9 mouse cellular contexts compared by ENCODE assay signal in the genomic region with DNA sequence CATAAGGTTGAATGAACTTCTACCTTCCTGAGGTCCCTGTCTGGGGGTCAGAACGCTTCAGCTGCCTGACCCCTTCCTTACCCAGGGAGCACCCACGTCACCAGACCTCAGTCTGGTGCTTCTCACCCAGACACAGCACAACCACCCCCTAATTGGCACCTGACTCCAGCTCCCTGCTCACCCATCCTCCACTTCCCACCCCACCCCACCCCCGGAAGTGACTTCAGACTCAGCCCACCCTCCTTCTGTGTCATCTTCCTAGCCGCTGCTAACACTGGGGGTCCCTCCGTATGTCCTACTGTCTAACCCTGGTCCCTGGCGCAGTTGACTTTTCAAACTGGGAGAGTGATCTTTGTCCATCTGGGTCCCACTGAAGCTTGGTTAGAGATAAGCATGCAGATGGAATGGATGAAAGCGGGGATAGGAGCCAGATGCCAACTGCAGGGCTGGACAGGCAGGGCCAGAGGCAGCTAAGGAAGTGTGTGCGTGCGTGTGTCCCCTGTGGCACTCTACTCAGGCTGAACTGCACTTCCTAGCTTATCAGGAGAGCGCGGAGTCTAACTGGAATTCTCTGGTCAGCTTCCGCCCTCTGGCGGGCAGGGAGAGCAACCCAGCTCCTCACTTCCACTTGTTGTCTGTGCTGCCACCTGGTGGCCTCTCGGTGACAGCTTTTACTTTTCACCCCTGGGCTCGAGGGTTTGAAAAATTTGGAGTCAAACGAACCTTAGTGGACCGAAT. TPM values are rescaled to one million over a fixed set of nuclear protein-coding genes. Genes with fewer than 3 reads are reported as not detected.
DNase-seq lines count a peak whose midpoint lies in the region; ATAC-seq and TF ChIP-seq lines count a peak whose summit lies in the region.
"Had no signal": no experiment of that assay in that cellular context is flagged by ENCODE, and none has a peak within 500 bp of the region (broad histone marks: within the 10 kb centered on the region; RNA-seq: fewer than 3 reads in every experiment).

No protein-coding gene starts in this region.

- no peak for TF ChIP-seq POLR2A in liver, adult 2 months (IDR thresholded peaks at IDR 0.05; ENCODE audit: extremely low read depth, insufficient read depth, low read length)
- no peak for TF ChIP-seq POLR2A in myocyte (IDR thresholded peaks at IDR 0.05; ENCODE audit: insufficient read length, low read depth)

- H3K27ac ChIP-seq in brown adipose tissue, adult 24 weeks (replicated peaks; ENCODE audit: low read depth, low read length): no peak overlapping the region
- H3K27ac ChIP-seq in heart, embryonic 13.5 days (replicated peaks): no peak overlapping the region
- H3K27ac ChIP-seq in kidney, postnatal 0 days: no peak overlapping the region
- no peak overlapping the region for H3K27ac ChIP-seq in liver, adult 2 months (replicated peaks; ENCODE audit: insufficient read depth, low read depth, low read length)
- H3K27ac ChIP-seq: macrophage had no signal

- no peaks in the 10 kb centered on the region for H3K36me3 ChIP-seq in heart, embryonic 13.5 days
- H3K36me3 ChIP-seq in kidney, postnatal 0 days (ENCODE audit: insufficient read depth, low read length): no peaks in the 10 kb centered on the region
- no peaks in the 10 kb centered on the region for H3K36me3 ChIP-seq in liver, adult 2 months (ENCODE audit: control insufficient read depth, insufficient read depth, low read length)
- no peaks in the 10 kb centered on the region for H3K36me3 ChIP-seq in myocyte (ENCODE audit: control insufficient read depth, insufficient read depth)

- no peaks in the 10 kb centered on the region for H3K4me1 ChIP-seq in brown adipose tissue, adult 24 weeks (ENCODE audit: control insufficient read depth, insufficient read depth, insufficient read length, low read length)
- peaks cover 8% of the 10 kb centered on the region; the same call in 1 of the 2 replicates for H3K4me1 ChIP-seq in heart, embryonic 13.5 days
- no peaks in the 10 kb centered on the region for H3K4me1 ChIP-seq in kidney, postnatal 0 days (replicated peaks; ENCODE audit: insufficient read depth, low read length)
- peaks cover 9% of the 10 kb centered on the region for H3K4me1 ChIP-seq in liver, adult 2 months (ENCODE audit: control insufficient read depth, insufficient read depth, low read length)

- no peaks in the 10 kb centered on the region for H3K79me2 ChIP-seq in liver, adult 2 months (ENCODE audit: control insufficient read depth, insufficient read depth, low read length)
- no peaks in the 10 kb centered on the region for H3K79me2 ChIP-seq in myocyte (ENCODE audit: control insufficient read depth, insufficient read depth)

- peaks cover 6% of the 10 kb centered on the region; the same call in 1 of the 2 replicates for H3K27me3 ChIP-seq in heart, embryonic 13.5 days (replicated peaks)
- H3K27me3 ChIP-seq in kidney, postnatal 0 days (ENCODE audit: insufficient read depth, low read length): no peaks in the 10 kb centered on the region
- H3K27me3 ChIP-seq in liver, adult 2 months (ENCODE audit: control insufficient read depth, insufficient read depth, low read length): no peaks in the 10 kb centered on the region
- H3K27me3 ChIP-seq in myocyte (ENCODE audit: control insufficient read depth, insufficient read depth, insufficient read length): no peaks in the 10 kb centered on the region

- peak overlapping the region; percentile 66 for H3K4me2 ChIP-seq in heart, embryonic 13.5 days
- H3K4me2 ChIP-seq in kidney, postnatal 0 days (ENCODE audit: low read length): peak overlapping the region; percentile 23
- peak overlapping the region; percentile 47 for H3K4me2 ChIP-seq in myocyte (ENCODE audit: low read depth)

- 16% methylated on average over 17 of the region's 17 CpGs for WGBS in heart, embryonic 13.5 days
- WGBS in kidney, postnatal 0 days: 14% methylated on average over 17 of the region's 17 CpGs
- 8% methylated on average over 17 of the region's 17 CpGs for WGBS in liver, adult 2 months

- DNase-seq in kidney, postnatal 0 days (ENCODE audit: low spot score): peak; percentile 97
- peak; percentile 81 for DNase-seq in liver, adult 2 months (ENCODE audit: extremely low read depth, low read depth, low spot score)
- peak; percentile 77 to 91 for DNase-seq in spleen, postnatal 4 days (ENCODE audit: low spot score in 2 of 2)

- TF ChIP-seq CTCF in kidney, postnatal 0 days (IDR thresholded peaks at IDR 0.05; ENCODE audit: low read depth): peak; percentile 100
- TF ChIP-seq CTCF in liver, adult 2 months (IDR thresholded peaks at IDR 0.05; ENCODE audit: low read depth, low read length): peak; percentile 100

- no peaks in the 10 kb centered on the region for H3K9me3 ChIP-seq in heart, embryonic 13.5 days
- H3K9me3 ChIP-seq in kidney, postnatal 0 days (replicated peaks; ENCODE audit: low read length): no peaks in the 10 kb centered on the region

- H3K4me3 ChIP-seq in brown adipose tissue, adult 24 weeks (ENCODE audit: insufficient read depth, low read depth, low read length): peak overlapping the region; percentile 38; the same call in 1 of the 2 replicates
- H3K4me3 ChIP-seq in heart, embryonic 13.5 days: peak overlapping the region; percentile 27
- H3K4me3 ChIP-seq in kidney, postnatal 0 days (replicated peaks; ENCODE audit: low read depth, low read length): no peak overlapping the region
- H3K4me3 ChIP-seq in liver, adult 2 months (ENCODE audit: insufficient read depth, low read depth, low read length): 0 out of 2 replicates have a peak overlapping the region, but pooled peaks have one; percentile 7
- H3K4me3 ChIP-seq in myocyte: no peak overlapping the region

- H3ac ChIP-seq in myocyte (ENCODE audit: control insufficient read depth, insufficient read length): no peak overlapping the region

- H3K9ac ChIP-seq in heart, embryonic 13.5 days: peak overlapping the region; percentile 71
- H3K9ac ChIP-seq in kidney, postnatal 0 days (ENCODE audit: low read depth, low read length): no peak overlapping the region
- peak overlapping the region; percentile 48 for H3K9ac ChIP-seq in liver, adult 2 months (ENCODE audit: low read depth, low read length)

- ATAC-seq in CD4-positive, CD25-positive, alpha-beta regulatory T cell, adult 4 months: peak; percentile 95
- ATAC-seq in erythroid progenitor cell, adult 5-6 weeks (replicated peaks; ENCODE audit: low FRiP score, poor library complexity, severe bottlenecking): peak; percentile 83
- peak; percentile 52; the same call in 1 of the 2 replicates for ATAC-seq in heart, embryonic 13.5 days (ENCODE audit: extremely low read depth, insufficient number of reproducible peaks, low FRiP score, low TSS enrichment)
- ATAC-seq in kidney, postnatal 0 days (replicated peaks; ENCODE audit: low FRiP score, low read depth): peak; percentile 84

TF ChIP-seq in myocyte, 11 proteins besides CTCF, POLR2A, EP300 and RAD21:
- TF ChIP-seq E2F4 (IDR thresholded peaks at IDR 0.05; ENCODE audit: insufficient read depth) (peak; percentile 27), SRF (IDR thresholded peaks at IDR 0.05; ENCODE audit: control insufficient read depth, insufficient read length, low read depth) (no peak)

RNA-seq across cellular contexts. Expression of gene Dhcr24, which starts 31.3 kb away (rescaled TPM):
- polyA plus RNA-seq in CD4-positive, CD25-positive, alpha-beta regulatory T cell, adult 4 months (2017; shearing (Covaris generic)): 1 to 10 TPM; 2.6 to 3.0 TPM
- polyA plus RNA-seq in brown adipose tissue, adult 24 weeks (2012; ENCODE audit: insufficient read depth, insufficient read length, missing spikeins): 9.0 and 24.0 TPM in 2 replicates
- 2.2 and 6.7 TPM in 2 replicates for total RNA-seq in erythroid progenitor cell, adult 5-6 weeks (2015; ENCODE audit: low replicate concordance)
- 1.9 and 3.1 TPM in 2 replicates for total RNA-seq in erythroid progenitor cell, adult 5-6 weeks (2017; ENCODE audit: low replicate concordance)
- polyA plus RNA-seq in heart, embryonic 13.5 days (2015; fragmentation: Nextera tagmentation; extraction: Ambion mirVana): 3.5 and 3.8 TPM in 2 replicates
- polyA plus RNA-seq in kidney, postnatal 0 days (2015; fragmentation: Nextera tagmentation; extraction: Ambion mirVana): 6.3 and 6.5 TPM in 2 replicates
- total RNA-seq in liver, adult 2 months (2014; rRNA removed): 253 and 456 TPM in 2 replicates
- 676 and 851 TPM in 2 replicates for polyA plus RNA-seq in liver, adult 2 months (2012; rRNA removed)
- 116 TPM for polyA plus RNA-seq in myocyte (2012; fragmentation: generic; extraction: Trizol)

RNA-seq across cellular contexts. Expression of gene Bsnd, which starts 37.5 kb away (rescaled TPM):
- not detected for polyA plus RNA-seq in CD4-positive, CD25-positive, alpha-beta regulatory T cell, adult 4 months (2017; shearing (Covaris generic))
- polyA plus RNA-seq in brown adipose tissue, adult 24 weeks (2012; ENCODE audit: insufficient read depth, insufficient read length, missing spikeins): not detected in 2 replicates
- not detected in 2 replicates for total RNA-seq in erythroid progenitor cell, adult 5-6 weeks (2015; ENCODE audit: low replicate concordance)
- not detected in 2 replicates for total RNA-seq in erythroid progenitor cell, adult 5-6 weeks (2017; ENCODE audit: low replicate concordance)
- polyA plus RNA-seq in heart, embryonic 13.5 days (2015; fragmentation: Nextera tagmentation; extraction: Ambion mirVana): not detected in 2 replicates
- 40.1 and 40.6 TPM in 2 replicates for polyA plus RNA-seq in kidney, postnatal 0 days (2015; fragmentation: Nextera tagmentation; extraction: Ambion mirVana)
- not detected in 2 replicates for total RNA-seq in liver, adult 2 months (2014; rRNA removed)
- polyA plus RNA-seq in liver, adult 2 months (2012; rRNA removed): not detected in 2 replicates
- not detected for polyA plus RNA-seq in myocyte (2012; fragmentation: generic; extraction: Trizol)
- polyA plus RNA-seq: macrophage had no signal

Comparison
In these comparisons a context has a peak if more than half of its experiments do, and no peak if none do; other contexts are left out.
1. H3K4me3 ChIP-seq: peak in brown adipose tissue, adult 24 weeks (single experiment), heart, embryonic 13.5 days (single experiment) and liver, adult 2 months (single experiment); none in kidney, postnatal 0 days (single experiment) and myocyte (single experiment).
2. RNA of gene Bsnd, which starts 37.5 kb away (polyA plus RNA-seq): 40.1 to 40.6 TPM in kidney, postnatal 0 days; not detected in CD4-positive, CD25-positive, alpha-beta regulatory T cell, adult 4 months, not detected in brown adipose tissue, adult 24 weeks, not detected in heart, embryonic 13.5 days, not detected in liver, adult 2 months and not detected in myocyte (single experiment); every median in the first group is over 10 times any median in the second.
3. Peak in every context shown above with its lines, with median percentiles within 50 percentile points of each other: ATAC-seq, H3K4me2 ChIP-seq and DNase-seq.